Mouse (Mus musculus) heart, embryonic 11.5 days (tissue): ENCODE results near the gene Runx2. TPM values are rescaled to one million over a fixed set of nuclear protein-coding genes. Genes with fewer than 3 reads are reported as not detected.

Experiments used
- ATAC-seq: fragments of 200-750 bp; cut with Nextera tagmentation; replicated peaks from 2 replicates; pipeline ENCODE4 v1.8.0; 2017; ENCODE audit warnings: moderate library complexity; ENCODE audit not compliant: insufficient number of reproducible peaks, low FRiP score, low TSS enrichment
- H3K27ac ChIP-seq: fragments of 300-500 bp; sonication (generic); 2 replicates; pipeline ENCODE4 v1.5.1; 2014; ENCODE audit warnings: mild to moderate bottlenecking, low read depth, low read length
- H3K27me3 ChIP-seq: fragments of 300-500 bp; sonication (generic); 2 replicates; pipeline ENCODE4 v1.6.1; 2014; ENCODE audit warnings: mild to moderate bottlenecking, low read length, mixed read lengths; ENCODE audit not compliant: control insufficient read depth, insufficient read depth
- H3K36me3 ChIP-seq: fragments of 300-500 bp; sonication (generic); 2 replicates; pipeline ENCODE4 v1.6.1; 2014; ENCODE audit warnings: mild to moderate bottlenecking, low read length, moderate library complexity, mixed read lengths; ENCODE audit not compliant: control insufficient read depth, insufficient read depth
- H3K4me1 ChIP-seq: fragments of 300-500 bp; sonication (generic); 2 replicates; pipeline ENCODE4 v1.6.1; 2014; ENCODE audit warnings: low read length; ENCODE audit not compliant: control insufficient read depth, insufficient read depth
- H3K4me2 ChIP-seq: fragments of 300-500 bp; sonication (generic); 2 replicates; pipeline ENCODE4 v1.6.1; 2014; ENCODE audit warnings: mild to moderate bottlenecking, moderate library complexity
- H3K4me3 ChIP-seq: fragments of 300-500 bp; sonication (generic); 2 replicates; pipeline ENCODE4 v1.5.1; 2014; ENCODE audit warnings: low read depth, low read length
- H3K9ac ChIP-seq: fragments of 300-500 bp; sonication (generic); 2 replicates; pipeline ENCODE4 v1.6.1; 2014; ENCODE audit warnings: mild to moderate bottlenecking, low read depth, low read length, moderate library complexity
- H3K9me3 ChIP-seq: fragments of 300-500 bp; sonication (generic); replicated peaks from 2 replicates; pipeline ENCODE4 v1.6.1; 2016; ENCODE audit warnings: low read length; ENCODE audit not compliant: control insufficient read depth
- WGBS: fragments of 180-500 bp; shearing (Covaris S2); extraction: QIAGEN DNeasy Blood & Tissue Kit; methylation state at CpG from one replicate; pipeline ENCODE4 v1.1.7; 2014; ENCODE audit not compliant: insufficient replicate concordance; 5-methylcytosine and 5-hydroxymethylcytosine counted together
- polyA plus RNA-seq: library from polyadenylated mRNA; unstranded; fragments of >200 nt; fragmentation: Nextera tagmentation; extraction: Ambion mirVana; gene quantifications from 2 replicates; pipeline ENCODE4 v1.2.1, GENCODE M21; 2014

The Runx2 gene
- polyA plus RNA-seq, 1 experiment from 2014 or later, result 0.62 TPM

GRCm38 (mm10) chr17:44612641-44613040 is 202.0 kb downstream of the Runx2 start:
- WGBS, result 49% methylated on average over 8 of the region's 8 CpGs
- no peak for ATAC-seq
- H3K27ac ChIP-seq, result no peak overlapping the region

GRCm38 (mm10) chr17:44612002-44612401 is 202.6 kb downstream of the Runx2 start:
- Histone ChIP-seq H3K4me2 (no peak overlapping the region), H3K27me3 (no peaks in the 10 kb centered on the region), H3K9me3 (no peaks in the 10 kb centered on the region), H3K4me1 (0 out of 2 replicates have a peak, but pooled peaks cover 3% of the 10 kb centered on the region), H3K4me3 (no peak overlapping the region), H3K27ac (no peak overlapping the region), H3K36me3 (no peaks in the 10 kb centered on the region), H3K9ac (no peak overlapping the region)
- WGBS, result 83% methylated on average over 3 of the region's 3 CpGs
- ATAC-seq, result no peak

More at GRCm38 (mm10) chr17:44612641-44613040, 202.0 kb downstream of the Runx2 start:
- 0 out of 2 replicates have a peak, but pooled peaks cover 3% of the 10 kb centered on the region for H3K4me1 ChIP-seq
- no peak overlapping the region for H3K4me2 ChIP-seq
- no peaks in the 10 kb centered on the region for H3K9me3 ChIP-seq
- no peak overlapping the region for H3K4me3 ChIP-seq
- no peaks in the 10 kb centered on the region for H3K36me3 ChIP-seq
- H3K9ac ChIP-seq, result no peak overlapping the region
- H3K27me3 ChIP-seq, result no peaks in the 10 kb centered on the region

DNA sequence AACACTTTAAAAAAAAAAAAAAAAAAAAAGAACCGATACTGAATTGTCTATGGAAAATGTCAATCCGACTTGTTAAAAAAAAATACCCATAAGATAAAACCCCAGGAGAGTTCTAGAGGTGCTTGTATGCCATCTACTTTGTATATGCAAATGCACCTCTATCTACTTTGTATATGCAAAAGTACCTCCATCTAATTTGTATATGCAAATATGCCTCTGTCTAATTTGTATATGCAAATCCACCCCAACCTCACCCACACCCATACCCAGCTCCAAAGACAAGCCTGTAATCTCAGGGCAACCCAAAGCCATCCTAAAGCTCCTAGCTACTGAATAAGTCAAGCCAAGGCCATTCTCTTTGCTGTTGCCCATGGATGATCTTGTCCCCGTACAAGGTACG is 203.1 kb downstream of the Runx2 start:
- H3K4me2 ChIP-seq, result no peak overlapping the region
- H3K36me3 ChIP-seq, result no peaks in the 10 kb centered on the region
- no peak overlapping the region for H3K9ac ChIP-seq
- ATAC-seq, result no peak
- H3K4me3 ChIP-seq, result no peak overlapping the region
- 0 out of 2 replicates have a peak, but pooled peaks cover 3% of the 10 kb centered on the region for H3K4me1 ChIP-seq
- H3K27me3 ChIP-seq, result no peaks in the 10 kb centered on the region
- H3K27ac ChIP-seq, result no peak overlapping the region
- WGBS, result 76% methylated on average over 4 of the region's 4 CpGs
- no peaks in the 10 kb centered on the region for H3K9me3 ChIP-seq

GRCm38 (mm10) chr17:44610828-44611227 is 203.8 kb downstream of the Runx2 start:
- H3K4me3 ChIP-seq, result no peak overlapping the region
- ATAC-seq, result no peak
- no peak overlapping the region for H3K4me2 ChIP-seq
- no peak overlapping the region for H3K9ac ChIP-seq
- no peak overlapping the region for H3K27ac ChIP-seq
- no peaks in the 10 kb centered on the region for H3K27me3 ChIP-seq
- H3K9me3 ChIP-seq, result no peaks in the 10 kb centered on the region
- WGBS, result 68% methylated on average over 6 of the region's 6 CpGs
- H3K4me1 ChIP-seq, result 0 out of 2 replicates have a peak, but pooled peaks cover 3% of the 10 kb centered on the region
- no peaks in the 10 kb centered on the region for H3K36me3 ChIP-seq

DNA sequence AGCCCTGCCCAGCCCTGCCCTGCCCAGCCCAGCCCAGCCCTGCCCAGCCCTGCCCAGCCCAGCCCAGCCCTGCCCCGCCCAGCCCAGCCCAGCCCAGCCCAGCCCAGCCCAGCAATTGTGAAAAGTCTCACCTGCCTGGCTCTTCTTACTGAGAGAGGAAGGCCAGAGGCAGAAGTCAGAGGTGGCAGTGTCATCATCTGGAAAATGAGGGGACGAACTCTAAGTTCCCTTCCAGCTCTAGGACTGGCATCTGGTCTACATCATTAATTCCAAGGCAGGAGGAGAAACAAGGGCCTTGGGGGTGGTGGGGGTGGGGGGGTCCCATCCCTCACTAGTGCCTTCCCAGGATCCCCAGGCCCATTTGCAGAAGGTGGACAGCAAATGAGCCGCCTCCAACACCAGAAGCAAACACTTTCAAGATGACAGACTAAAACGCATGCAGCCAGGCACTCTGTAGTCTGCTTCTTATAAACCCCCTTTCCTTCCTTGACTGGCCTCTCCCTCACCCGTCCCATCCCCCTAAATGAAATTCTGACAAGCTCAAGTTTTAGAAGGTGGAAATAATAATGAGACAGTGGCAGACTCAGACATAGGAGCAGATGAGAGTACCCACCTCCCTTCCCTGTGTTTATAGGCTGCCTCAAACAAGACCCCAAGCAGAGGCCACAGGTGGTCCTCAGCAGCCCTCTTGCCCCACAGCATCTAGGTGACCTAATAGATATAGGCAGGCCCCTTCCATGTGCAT is 204.5 kb downstream of the Runx2 start:
- Histone ChIP-seq H3K36me3 (no peaks in the 10 kb centered on the region), H3K27me3 (no peaks in the 10 kb centered on the region), H3K4me3 (no peak overlapping the region), H3K9me3 (no peaks in the 10 kb centered on the region), H3K9ac (no peak overlapping the region), H3K27ac (no peak overlapping the region), H3K4me1 (0 out of 2 replicates have a peak, but pooled peaks cover 3% of the 10 kb centered on the region), H3K4me2 (no peak overlapping the region)
- ATAC-seq, result no peak
- WGBS, result 66% methylated on average over 5 of the region's 5 CpGs

DNA sequence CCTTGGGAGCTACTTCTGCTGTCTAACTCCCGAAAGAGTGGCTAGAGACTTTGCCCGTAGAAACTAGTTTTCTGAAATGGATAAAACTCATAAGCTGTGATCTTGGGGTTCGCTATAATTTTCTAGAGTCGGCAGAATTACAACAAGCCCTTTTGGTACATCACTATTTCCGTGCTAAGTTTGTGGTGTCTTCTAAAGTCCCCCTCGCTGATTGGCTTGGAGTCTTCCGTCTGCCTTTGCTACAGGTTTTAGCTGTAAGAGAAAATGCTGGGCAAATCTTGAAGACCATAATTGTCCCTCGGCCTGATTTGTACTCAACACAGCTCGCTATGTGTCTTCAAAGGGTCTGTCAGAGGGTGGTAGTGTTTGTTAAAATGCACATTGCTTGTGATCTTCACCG is 205.2 kb downstream of the Runx2 start:
- Histone ChIP-seq H3K36me3 (no peaks in the 10 kb centered on the region), H3K4me3 (no peak overlapping the region), H3K27ac (no peak overlapping the region), H3K4me2 (no peak overlapping the region), H3K27me3 (no peaks in the 10 kb centered on the region), H3K9me3 (no peaks in the 10 kb centered on the region), H3K4me1 (0 out of 2 replicates have a peak, but pooled peaks cover 3% of the 10 kb centered on the region), H3K9ac (no peak overlapping the region)
- 61% methylated on average over 10 of the region's 10 CpGs for WGBS
- ATAC-seq, result no peak

DNA sequence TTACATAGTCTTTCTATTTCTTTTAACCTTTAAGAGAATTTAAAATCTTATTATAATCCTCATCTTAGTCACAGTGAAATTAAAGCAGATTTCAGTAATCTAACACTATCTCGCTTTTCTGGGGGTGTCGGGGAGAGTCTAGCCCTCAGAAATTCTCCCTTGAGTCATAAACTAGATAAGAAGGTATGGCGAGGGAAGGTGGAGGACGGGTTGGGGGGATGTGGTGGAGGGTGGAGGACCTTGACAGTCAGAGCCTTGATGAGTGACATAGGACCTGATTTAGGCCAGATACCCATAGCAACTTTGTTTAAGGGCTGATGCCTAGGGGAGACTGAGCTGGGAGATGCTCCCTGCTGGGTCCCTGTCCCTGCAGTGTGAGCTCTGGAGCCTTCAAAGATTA is 205.7 kb downstream of the Runx2 start:
- Histone ChIP-seq H3K27ac (no peak overlapping the region), H3K9ac (no peak overlapping the region), H3K4me2 (no peak overlapping the region), H3K36me3 (no peaks in the 10 kb centered on the region), H3K27me3 (no peaks in the 10 kb centered on the region), H3K4me1 (0 out of 2 replicates have a peak, but pooled peaks cover 3% of the 10 kb centered on the region), H3K9me3 (no peaks in the 10 kb centered on the region), H3K4me3 (no peak overlapping the region)
- 29% methylated on average over 4 of the region's 4 CpGs for WGBS
- no peak for ATAC-seq

- Histone ChIP-seq H3K9me3 (no peaks in the 10 kb centered on the region), H3K27ac (no peak overlapping the region), H3K4me1 (0 out of 2 replicates have a peak, but pooled peaks cover 3% of the 10 kb centered on the region), H3K27me3 (no peaks in the 10 kb centered on the region), H3K4me3 (no peak overlapping the region), H3K9ac (no peak overlapping the region), H3K36me3 (no peaks in the 10 kb centered on the region), H3K4me2 (no peak overlapping the region)
- 81% methylated on average over 8 of the region's 8 CpGs for WGBS
- no peak for ATAC-seq
Measured at GRCm38 (mm10) chr17:44607383-44607782, 207.2 kb downstream of the Runx2 start.

DNA sequence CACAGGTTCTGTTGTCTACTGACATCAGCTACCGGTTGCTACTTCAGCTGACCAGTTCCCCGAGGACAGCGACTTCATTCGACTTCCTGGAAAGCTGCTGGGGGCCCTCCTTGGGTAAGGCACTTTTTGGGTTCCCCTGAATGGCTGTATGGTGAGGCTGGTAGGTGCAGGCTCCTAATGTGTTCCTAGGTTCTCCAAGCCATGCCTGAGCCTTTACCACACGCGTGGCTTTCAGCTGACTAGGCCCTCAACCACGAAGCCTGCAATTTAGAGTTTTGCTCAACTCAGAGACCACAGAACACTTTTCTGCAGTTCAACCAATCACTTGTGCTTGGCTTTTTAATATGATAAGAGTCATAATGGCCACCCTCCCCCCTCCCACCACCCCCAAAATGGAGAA is 208.4 kb downstream of the Runx2 start:
- H3K9ac ChIP-seq, result no peak overlapping the region
- H3K4me2 ChIP-seq, result no peak overlapping the region
- H3K27me3 ChIP-seq, result no peaks in the 10 kb centered on the region
- 83% methylated on average over 7 of the region's 7 CpGs for WGBS
- no peak for ATAC-seq
- H3K4me1 ChIP-seq, result 0 out of 2 replicates have a peak, but pooled peaks cover 3% of the 10 kb centered on the region
- H3K36me3 ChIP-seq, result no peaks in the 10 kb centered on the region
- no peak overlapping the region for H3K27ac ChIP-seq
- H3K4me3 ChIP-seq, result no peak overlapping the region
- no peaks in the 10 kb centered on the region for H3K9me3 ChIP-seq
